Mouse (Mus musculus) urinary bladder, postnatal 36 days (tissue): ENCODE data around the gene Spata45.
A peak's percentile ranks its signal among the peaks of the same experiment; 100 is the strongest.
"Not testable (repeated sequence)": the region's sequence is repeated elsewhere in the genome, so short reads cannot be mapped to it uniquely, and the experiment has no call there.

Experiments
- DNase-seq, 2 experiments: peaks; one replicate each; pipeline ENCODE4 v3.0.0; 2022; ENCODE audit warnings: low spot score in 2 of 2, mixed read lengths in 1 of 2

The Spata45 gene

DNA sequence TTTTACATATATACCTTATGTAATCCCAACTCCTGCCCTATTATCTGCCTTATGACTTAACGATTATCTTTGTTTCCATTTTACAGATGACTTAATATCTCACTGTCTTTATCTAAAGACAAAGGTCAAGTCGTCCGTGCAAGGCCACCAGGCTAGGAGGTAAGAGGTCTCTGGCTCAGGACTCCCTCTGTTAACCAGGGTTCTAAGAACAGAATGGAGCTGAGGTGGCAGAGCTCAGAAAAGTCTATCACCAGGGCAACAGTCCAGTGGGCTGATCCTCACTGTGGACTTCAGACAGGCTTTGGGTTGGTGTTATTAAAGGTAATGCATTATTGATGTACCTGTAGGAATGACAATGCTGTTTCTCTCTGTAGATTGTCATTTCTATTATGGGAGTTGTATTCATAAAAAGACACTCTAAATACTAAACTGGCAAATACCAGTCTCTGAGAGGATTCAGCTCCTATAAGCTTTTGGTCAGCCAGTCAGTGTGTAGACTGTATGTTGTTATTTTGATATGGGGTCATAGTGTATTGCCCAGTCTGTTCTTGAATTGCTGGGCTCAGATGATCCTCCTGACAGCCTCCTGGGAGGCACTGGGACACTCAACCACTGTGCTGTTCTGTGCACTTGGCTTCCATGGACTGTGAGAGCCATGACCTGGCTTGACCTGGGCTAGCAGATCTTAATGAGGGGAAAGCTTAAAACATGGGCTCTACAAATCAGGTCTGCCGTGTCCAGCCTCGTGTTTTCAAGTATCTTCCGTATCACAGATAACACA, at the start of gene Spata45:
TSS of gene Spata45 (plus strand) at position 86 of the 781 bp plus-strand sequence.
- no peak for DNase-seq

DNA sequence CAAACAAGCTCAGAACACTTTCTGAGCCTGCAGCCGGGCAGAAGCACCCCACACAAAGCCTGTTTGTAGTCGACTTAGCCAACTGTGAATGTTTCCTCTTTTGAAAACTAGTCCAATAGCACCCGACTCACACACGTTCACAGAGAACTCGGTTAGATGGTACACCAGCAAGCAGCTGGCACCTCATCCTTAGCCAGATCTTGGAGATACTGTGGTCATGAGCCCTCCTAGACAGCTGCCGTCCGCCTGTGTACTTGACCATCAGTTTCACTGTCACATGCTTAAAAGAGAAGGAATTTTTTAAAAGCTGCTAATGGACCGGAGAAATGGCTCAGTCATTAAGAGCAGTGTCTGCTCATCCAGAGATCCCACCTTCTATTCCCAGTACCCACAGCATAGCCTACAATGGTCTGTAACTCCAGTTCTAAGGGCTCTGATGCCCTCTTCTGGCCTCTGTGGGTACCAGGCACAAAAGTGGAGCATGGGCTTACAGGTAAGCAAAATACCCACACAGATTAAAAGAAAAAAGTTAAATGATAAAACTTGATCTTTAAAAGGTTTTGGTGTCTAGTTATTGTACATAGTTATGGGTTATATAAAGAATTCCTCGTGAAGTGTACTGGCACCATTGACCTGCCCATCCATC, 46.9 kb upstream of the Spata45 start:
- DNase-seq: no peak

DNA sequence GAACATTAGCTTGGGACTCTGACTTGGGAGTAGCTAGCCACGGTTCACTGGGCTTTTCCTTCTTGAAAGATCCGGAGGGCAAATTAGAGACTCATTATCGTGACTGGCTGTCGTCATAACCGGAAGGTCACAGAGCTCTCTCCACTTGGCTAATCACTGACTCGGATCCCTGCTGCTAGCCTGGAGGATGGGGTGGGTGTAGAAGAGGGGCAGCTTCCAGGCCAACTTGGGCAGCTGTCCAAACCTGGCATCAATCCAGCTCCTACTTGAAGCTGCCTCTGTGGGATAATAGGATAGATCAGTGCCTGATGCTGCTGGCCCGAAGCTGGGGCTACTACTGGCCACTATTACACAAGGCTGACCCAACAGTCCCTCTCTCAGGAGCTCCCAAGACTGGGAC, 40.9 kb upstream of the Spata45 start:
- DNase-seq: peak in 1 of 2 experiments; percentile 40

DNA sequence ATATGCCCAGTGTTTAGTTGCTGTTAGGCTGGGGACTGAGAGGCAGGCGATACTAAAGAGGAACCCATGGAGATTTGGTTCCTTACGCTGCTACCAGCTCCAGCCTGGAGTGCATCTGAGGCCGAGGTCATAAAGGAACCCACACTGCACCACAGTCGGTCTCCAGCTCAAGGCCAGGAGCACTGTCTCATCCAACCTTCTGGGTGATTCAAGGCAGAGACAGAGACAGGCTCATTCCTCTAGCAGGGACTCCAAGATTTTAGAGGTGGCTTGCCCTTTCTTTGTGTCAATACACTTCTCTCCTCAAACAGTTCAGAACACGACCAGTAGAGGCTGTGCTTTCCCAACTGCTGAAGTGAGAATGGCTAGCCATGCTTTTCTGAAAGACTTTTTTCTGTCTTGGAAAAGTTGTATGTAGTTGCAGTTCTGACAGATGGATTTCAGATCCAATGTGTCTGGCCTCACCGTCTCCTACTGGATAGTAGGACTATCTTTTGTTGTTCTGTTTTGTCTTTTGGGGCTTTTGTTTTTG, 40.0 kb upstream of the Spata45 start:
- DNase-seq: no peak

DNA sequence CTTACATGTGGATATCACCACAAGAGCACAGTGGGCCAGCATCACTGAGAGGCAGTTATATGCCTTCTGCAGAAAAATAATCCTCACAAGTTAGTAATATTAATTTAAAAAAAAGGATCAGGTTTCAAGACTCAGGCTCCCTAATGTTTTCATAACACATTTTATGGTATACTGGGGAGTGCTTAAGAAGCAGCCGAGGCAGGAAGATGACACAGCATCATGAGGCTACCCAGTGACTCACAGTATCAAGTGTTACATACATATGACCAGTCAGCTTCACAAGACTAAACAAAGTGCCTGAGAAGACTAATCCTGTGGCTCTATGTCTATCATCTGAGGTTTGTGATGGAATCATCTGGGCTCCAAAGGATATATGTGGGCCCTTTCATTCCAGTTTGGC, 38.4 kb upstream of the Spata45 start:
- DNase-seq: no peak

DNA sequence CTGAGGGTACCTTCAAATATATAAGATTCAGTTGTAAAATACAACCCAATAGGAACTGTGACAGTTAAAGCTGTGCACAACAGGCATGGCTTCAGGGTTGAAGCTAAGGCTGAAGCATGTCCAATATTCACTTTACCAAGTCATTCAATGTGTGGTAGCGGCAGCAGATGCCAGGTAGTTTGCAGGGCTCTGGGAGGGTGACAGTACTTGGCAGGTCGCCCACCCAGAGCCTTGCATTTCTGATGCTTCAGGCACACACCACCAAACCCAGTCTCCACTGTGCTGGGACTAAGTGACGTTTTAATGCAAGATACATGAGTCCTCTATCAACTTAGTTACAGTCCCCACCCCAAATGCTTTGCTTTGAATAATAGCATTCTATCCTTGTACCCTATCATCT, 35.8 kb upstream of the Spata45 start:
- no peak for DNase-seq

DNA sequence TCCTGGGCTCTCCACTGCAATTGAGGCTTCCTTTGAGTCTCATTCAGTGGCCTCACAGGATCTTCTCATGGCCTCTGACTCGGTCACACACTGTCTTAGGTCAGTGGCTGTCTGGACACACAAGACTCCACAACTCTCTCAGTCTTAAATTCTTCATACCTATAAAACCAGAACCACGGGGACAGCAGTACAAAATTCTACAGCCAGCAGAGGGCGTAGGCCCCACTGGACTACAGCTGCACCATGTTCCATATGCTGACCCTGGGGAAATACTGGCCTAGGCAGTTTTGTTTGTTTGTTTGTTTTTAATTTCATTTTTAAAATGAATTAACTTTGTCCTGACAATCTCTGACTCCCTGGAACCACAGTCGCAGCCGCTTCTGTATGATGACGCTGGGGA, 34.2 kb upstream of the Spata45 start:
- no peak for DNase-seq

DNA sequence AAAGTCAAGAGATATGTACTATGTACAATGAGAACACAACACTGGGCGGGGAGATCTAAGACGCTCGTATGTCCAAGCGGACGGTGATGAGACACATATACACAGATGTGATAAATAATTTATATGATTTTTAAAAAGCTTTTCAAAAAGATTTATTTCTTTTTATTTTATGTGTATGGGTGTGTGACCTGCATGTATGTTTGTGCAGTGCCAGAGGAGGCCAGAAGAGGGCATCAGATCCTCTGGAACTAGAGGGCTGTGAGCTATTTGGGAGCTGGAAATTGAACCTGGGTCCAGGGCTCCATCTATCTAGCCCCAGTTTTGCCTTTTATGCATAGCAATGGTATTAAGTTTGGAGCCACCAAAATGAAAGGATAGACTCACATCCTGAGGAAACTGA, 27.7 kb upstream of the Spata45 start:
- DNase-seq: no peak

DNA sequence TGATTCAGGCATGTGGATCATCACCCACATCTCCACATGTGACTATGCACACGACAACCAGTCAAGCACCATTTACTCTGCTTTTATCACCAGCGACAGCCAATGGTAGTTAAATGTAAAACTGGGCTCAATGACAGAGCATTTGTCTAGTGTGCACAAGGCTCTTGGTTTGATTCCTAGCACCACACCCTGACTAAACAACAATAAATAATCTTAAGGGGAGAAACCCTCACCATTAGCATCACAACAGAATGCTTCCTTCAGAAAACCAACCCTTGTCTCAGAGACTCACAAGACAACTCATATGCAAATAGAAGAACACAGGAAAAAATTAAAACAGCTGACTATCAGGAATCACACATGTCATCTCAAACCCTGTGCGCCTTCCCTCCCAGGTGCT, 22.2 kb upstream of the Spata45 start:
- DNase-seq: no peak

DNA sequence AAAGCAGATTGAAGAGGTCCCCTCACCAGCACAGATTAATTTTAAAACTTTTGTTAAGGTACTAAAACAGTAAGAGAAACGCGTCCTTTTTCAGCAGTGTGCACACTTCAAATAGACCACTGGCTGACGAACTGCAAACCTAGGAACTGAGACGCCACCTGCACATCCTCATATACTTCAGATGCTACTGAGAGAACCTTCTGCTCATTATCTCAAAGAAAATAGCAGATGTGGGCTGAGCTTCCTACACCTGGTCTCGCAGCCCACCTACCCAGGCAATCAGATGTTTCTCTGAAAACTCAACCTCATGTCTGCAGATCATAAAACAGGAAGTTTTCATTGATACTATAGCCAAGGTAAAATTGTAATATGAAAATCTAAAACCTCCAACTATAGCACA, 16.6 kb upstream of the Spata45 start:
- DNase-seq: no peak

DNA sequence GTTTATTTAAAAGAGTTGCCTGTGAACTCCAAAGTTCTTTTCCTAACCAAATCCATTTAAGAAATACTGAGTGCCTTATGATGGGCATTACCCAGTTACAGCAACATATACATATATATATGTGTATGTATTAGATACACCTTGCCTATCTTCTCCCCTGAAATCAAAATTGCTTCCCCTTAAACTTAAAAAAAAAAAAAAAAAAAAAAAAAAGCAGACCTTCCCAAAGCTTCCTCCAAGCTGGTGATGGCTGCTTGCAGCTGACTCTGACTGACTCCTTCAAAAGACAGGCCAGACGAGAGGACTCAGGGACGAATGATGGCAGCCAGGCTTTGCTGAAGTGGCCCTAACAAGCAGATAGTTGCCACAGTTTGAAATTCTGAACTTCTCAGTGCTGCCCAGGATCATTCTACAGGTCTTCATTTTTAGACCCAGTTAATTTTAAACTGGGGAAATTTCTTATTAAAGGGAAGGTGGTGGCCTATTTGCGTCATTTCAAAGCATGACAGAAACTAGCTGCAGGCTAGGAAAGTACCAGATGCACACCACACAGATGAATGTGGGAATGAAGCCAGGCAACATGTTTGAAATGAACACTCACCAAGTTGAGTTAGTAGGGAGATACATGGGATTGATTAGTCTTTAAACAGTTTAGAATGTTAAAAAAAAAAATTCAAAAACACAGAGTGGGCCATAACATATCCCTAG, 16.1 kb upstream of the Spata45 start:
- no peak for DNase-seq

DNA sequence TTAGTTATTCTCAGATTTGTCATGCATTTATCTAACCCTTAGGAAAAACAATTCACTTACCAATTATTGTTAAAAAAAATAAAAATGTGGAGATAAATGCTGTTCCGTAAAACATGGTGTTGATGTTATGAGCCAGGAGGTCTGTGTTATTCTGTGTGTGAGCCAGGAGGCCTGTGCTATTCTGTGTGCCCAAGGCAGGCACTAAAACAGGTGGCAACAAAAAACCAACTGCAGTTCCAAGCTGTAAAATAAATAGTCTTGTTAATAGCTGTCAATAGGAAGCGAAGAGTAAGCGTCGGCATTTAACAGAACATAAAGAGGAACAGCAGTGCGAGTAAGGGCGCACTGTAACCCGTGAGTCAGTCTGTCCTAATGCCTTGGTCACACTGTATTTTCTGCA, 15.4 kb upstream of the Spata45 start:
- DNase-seq: no peak

DNA sequence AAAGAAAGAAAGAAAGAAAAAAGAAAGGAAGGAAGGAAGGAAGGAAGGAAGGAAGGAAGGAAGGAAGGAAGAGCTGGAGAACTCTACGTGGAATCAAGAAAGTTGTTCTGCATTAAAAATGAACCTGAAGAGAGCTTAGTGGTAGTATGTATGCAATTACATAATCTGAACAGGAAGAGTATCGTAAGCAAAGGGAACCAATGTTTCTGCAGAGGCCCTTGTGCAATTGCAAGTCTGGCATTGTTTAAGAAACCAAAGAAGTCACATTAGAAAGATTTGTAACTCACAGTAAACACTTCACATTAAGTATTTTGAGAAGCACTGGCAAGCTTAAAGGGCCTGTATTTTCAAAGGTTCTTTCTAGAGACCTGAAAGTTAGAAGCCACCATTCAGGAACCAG, 13.3 kb upstream of the Spata45 start:
- DNase-seq: no peak

DNA sequence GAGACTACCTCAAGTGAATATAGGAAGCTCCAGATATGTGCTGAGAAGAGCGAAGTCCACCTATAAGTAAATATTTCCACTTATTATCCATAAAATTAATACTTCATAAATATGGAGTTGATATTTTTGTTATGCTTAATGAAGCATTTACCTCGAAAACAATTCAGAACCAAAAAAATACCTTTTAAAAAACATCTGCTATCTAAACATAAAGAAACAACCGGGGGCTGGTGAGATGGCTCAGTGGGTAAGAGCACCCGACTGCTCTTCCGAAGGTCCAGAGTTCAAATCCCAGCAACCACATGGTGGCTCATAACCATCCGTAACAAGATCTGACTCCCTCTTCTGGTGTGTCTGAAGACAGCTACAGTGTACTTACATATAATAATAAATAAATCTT, 12.6 kb upstream of the Spata45 start:
- DNase-seq: not testable (repeated sequence)

DNA sequence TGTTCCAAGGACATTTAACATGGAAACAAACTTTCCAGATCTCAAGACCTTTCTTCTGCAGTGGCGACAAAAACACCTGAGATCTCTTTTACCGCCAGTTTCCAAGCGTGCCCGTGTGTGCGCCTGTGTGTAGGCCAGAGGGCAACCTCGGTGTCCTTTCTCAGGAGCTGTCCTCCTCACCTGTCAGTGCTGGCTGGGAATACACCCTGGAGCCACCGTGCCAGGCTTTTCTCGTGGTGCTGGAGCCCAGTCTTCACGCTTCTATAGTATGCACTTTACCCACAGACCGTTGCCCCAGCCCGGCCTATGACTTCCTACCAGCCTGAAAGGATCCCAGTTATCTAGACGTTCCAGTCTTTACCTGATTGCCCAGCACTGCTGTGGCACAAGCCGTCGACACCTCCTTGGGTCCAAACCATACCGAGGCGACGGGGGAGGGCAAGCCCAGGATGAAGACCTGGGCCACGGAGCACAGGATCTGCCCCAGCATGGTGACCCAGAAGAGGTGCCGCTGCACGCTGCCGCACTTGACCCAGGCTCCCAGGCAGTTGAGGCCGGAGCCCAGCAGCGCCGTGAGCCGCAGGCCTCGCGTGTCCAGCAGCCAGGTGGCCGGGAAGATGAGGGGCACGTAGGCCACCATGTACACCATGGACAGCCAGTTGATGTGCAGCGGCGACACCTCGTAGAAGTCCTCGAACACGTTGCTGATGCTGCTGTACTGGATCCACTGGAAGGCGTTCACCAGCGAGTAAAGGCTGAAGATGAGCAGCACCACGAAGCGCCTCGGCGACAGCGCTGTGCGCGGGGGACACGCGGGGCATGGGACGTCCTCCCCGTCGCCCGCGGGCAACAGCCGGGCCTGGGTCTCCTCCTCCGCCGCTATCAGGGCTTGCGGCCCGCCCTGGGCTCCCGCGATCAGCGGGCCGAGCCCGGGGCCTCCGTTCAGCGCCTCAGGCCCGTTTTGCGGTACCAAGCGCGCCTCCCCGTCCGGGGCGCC, 11.1 kb upstream of the Spata45 start:
- peak; percentile 13 to 17 for DNase-seq

DNA sequence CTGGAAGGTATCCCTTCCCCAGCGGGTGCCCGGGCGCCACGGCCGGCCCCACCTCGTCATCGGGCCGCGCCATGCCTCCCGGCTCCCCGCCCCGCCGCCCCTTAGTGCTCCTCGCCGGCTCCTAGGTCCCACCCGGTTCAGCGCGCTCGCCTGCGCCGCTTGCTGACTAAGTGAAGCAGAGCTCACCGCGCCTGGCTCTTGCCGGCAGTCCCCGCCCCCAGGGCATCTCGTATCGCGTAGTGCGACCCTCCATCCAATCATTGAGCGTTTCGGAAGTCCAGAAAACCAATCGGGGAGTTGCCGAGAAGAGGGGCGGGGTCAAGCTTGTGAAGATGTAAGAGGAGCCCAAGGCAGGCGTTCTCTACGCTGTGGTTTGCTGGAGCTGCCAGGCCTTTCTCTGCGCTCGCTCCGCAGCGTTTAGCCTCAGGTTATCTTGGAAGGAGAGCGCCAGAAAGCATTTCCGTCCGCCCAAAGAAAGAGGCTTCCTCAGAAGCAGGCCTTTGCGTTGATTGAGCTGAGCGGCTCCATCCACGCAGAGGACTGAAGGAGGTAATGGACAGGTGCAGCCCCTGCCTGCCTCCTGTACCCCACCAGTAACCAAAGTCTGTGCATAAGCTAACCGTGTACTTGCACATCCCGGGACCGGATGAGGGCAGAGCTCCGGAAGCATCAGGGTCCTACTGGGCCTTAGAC, 10.3 kb upstream of the Spata45 start, which contains the start of gene Flvcr1:
TSS of gene Flvcr1 (minus strand) at position 138 of the 693 bp plus-strand sequence.
- peak; percentile 95 to 99 for DNase-seq

DNA sequence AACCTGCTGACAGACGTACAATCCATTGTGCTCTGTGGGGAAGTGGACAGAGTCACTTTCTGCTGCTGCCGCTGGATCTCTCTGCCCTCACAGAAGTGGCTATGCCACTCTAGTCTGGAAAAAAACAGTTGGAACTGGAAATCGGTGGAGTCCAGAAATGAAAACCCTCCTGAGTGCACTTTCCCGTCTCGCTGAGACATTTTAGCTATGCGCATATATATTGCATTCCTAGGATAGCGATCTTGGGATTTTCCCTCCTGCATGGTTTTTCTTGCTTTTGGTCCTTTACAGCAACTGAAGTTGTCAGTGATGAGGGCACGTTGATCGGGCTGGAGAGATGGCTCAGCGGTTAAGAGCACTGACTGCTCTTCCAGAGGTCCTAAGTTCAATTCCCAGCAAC, 6.3 kb upstream of the Spata45 start:
- no peak for DNase-seq

DNA sequence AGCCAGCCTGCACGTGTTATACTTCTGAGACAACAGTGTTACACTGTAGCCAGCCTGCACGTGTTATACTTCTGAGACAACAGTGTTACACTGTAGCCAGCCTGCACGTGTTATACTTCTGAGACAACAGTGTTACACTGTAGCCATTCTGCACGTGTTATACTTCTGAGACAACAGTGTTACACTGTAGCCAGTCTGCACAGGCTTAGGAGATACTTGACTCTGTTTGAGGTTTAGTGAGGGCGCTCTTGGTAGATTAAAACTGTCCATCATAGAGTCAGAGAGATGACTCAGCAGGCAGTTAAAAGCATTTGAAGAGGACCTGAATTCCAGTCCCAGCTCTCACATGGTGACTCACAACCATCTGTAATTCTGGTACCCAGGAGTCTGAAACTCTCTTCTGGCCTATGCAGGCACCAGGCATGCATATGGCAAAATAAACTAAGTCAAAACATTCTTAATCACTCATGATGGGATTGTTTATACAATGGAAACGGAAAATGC, 5.5 kb upstream of the Spata45 start:
- not testable (repeated sequence) for DNase-seq

DNA sequence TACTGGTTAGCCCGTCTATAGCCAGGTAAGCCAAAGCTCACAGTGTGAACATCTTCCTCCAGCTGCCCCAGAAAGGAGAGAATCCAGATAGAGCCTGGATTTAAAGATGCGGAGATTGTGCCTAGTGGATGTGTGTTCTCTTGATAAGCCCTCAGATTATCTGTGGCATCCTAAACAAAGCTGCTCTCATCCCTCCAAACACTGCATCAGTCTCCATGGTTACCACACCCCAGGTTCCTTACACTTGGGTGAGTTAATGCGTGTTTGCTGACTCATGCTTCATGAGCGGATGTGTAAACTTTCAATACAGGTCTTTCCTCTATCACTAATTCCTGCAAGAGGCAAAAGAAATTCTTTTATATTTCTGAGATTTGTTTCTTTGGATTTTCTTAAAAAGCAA, 790 bp upstream of the Spata45 start:
- DNase-seq: no peak

DNA sequence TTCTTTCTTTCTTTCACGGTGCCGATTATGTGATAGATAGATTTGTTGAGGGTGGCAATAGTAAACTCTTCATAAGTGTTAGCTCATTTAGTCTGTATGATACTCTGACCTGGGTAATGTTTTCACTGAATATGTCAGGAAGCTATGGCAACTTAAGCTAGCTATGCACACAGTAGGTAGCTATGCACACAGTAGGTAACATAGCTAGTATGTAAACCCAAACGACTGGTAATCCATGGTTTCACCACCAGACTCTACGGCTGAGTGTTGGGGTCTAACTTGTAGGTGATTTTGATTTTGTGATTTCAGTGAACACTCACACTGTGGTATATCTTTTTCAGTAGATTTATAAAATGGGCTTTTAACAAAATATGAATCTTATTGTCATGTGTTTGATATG, 1.6 kb downstream of the Spata45 start:
- DNase-seq: no peak
